Mouse (Mus musculus) limb, embryonic 13.5 days (tissue): ENCODE measurements around the gene Adam22. TPM values are rescaled to one million over a fixed set of nuclear protein-coding genes. Genes with fewer than 3 reads are reported as not detected.

Experiments
- microRNA-seq: library from miRNA; unstranded; fragments of <30 nt; microRNA quantifications from one replicate; pipeline ENCODE4, GENCODE M21; 2016
- polyA plus RNA-seq: library from polyadenylated mRNA; unstranded; fragments of >200 nt; fragmentation: Nextera tagmentation; extraction: Ambion mirVana; gene quantifications from 2 replicates; pipeline ENCODE4 v1.2.1, GENCODE M21; 2015

Gene Adam22
- polyA plus RNA-seq, 1 experiment from 2014 or later = 14.6 TPM

Small RNA genes within 50 kb of the gene (microRNA-seq; reads per million reads assigned to microRNA genes)
- gene Gm24196 = not detected

Other genes with a start within 250 kb of the Adam22 start
- gene Dbf4, start 54.6 kb upstream of the Adam22 start, polyA plus RNA-seq = 38.8 and 39.2 TPM in 2 replicates
- gene Slc25a40, start 54.7 kb upstream of the Adam22 start, polyA plus RNA-seq = 13.4 and 14.3 TPM in 2 replicates